Mouse (Mus musculus) intestine, embryonic 16.5 days (tissue): ENCODE measurements around the gene Cnih3. TPM values are rescaled to one million over a fixed set of nuclear protein-coding genes. Genes with fewer than 3 reads are reported as not detected.

Source experiments
- ATAC-seq: fragments of 200-750 bp; cut with Nextera tagmentation; 2 replicates; pipeline ENCODE4 v1.8.0; 2017; ENCODE audit warnings: moderate TSS enrichment, moderate library complexity
- H3K27ac ChIP-seq: fragments of 300-500 bp; sonication (generic); 2 replicates; pipeline ENCODE4 v1.5.1; 2014; ENCODE audit warnings: mild to moderate bottlenecking, low read length
- H3K27me3 ChIP-seq: fragments of 300-500 bp; sonication (generic); replicated peaks from 2 replicates; pipeline ENCODE4 v1.6.1; 2014; ENCODE audit warnings: low read length, control low read depth, mixed read lengths; ENCODE audit not compliant: control insufficient read depth, insufficient read depth
- H3K36me3 ChIP-seq: fragments of 300-500 bp; sonication (generic); 2 replicates; pipeline ENCODE4 v1.6.1; 2014; ENCODE audit warnings: low read length, control low read depth; ENCODE audit not compliant: control insufficient read depth, insufficient read depth
- H3K4me1 ChIP-seq: fragments of 300-500 bp; sonication (generic); 2 replicates; pipeline ENCODE4 v1.6.1; 2014; ENCODE audit warnings: low read length, control low read depth, mixed read lengths; ENCODE audit not compliant: control insufficient read depth, insufficient read depth
- H3K4me2 ChIP-seq: fragments of 300-500 bp; sonication (generic); 2 replicates; pipeline ENCODE4 v1.6.1; 2014; ENCODE audit warnings: low read depth, low read length, control low read depth
- H3K4me3 ChIP-seq: fragments of 300-500 bp; sonication (generic); 2 replicates; pipeline ENCODE4 v1.5.1; 2014; ENCODE audit warnings: mild to moderate bottlenecking, low read length
- H3K9ac ChIP-seq: fragments of 300-500 bp; sonication (generic); 2 replicates; pipeline ENCODE4 v1.6.1; 2014; ENCODE audit warnings: low read depth, low read length
- H3K9me3 ChIP-seq: fragments of 300-500 bp; sonication (generic); 2 replicates; pipeline ENCODE4 v1.6.1; 2016; ENCODE audit warnings: low read length, control low read depth; ENCODE audit not compliant: control insufficient read depth
- WGBS: fragments of 180-500 bp; shearing (Covaris S2); extraction: QIAGEN DNeasy Blood & Tissue Kit; methylation state at CpG from one replicate; pipeline ENCODE4 v1.1.7; 2014; 5-methylcytosine and 5-hydroxymethylcytosine counted together
- polyA plus RNA-seq: library from polyadenylated mRNA; unstranded; fragments of >200 nt; fragmentation: Nextera tagmentation; extraction: Ambion mirVana; gene quantifications from 2 replicates; pipeline ENCODE4 v1.2.1, GENCODE M21; 2015

Gene Cnih3
- polyA plus RNA-seq, 1 experiment from 2014 or later, result 0.13 TPM

DNA sequence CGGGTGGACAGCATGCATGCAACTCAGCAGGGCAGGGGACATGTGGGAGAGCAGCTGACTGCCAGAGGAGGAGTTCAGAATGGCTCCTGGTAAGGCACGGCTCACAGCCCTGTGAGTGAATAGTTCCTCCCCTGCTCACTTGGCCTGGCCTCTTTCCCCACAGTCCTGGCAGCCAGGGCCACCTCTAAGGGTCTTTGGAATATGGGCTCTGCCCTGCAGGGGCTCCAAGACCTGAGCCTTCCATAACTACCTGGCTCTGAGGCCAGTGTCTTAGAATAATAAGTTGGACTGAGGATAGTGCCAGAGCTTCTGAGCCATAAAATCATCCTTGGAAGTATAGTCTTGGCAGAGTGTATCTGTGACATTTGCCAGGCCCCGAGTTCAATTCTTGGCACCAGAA is 12.9 kb downstream of the Cnih3 start:
- Histone ChIP-seq H3K4me3 (no peak overlapping the region), H3K27ac (no peak overlapping the region), H3K27me3 (no peaks in the 10 kb centered on the region), H3K4me2 (no peak overlapping the region), H3K4me1 (no peaks in the 10 kb centered on the region), H3K9ac (no peak overlapping the region), H3K36me3 (no peaks in the 10 kb centered on the region), H3K9me3 (no peaks in the 10 kb centered on the region)
- no peak for ATAC-seq
- 61% methylated on average over 3 of the region's 3 CpGs for WGBS

DNA sequence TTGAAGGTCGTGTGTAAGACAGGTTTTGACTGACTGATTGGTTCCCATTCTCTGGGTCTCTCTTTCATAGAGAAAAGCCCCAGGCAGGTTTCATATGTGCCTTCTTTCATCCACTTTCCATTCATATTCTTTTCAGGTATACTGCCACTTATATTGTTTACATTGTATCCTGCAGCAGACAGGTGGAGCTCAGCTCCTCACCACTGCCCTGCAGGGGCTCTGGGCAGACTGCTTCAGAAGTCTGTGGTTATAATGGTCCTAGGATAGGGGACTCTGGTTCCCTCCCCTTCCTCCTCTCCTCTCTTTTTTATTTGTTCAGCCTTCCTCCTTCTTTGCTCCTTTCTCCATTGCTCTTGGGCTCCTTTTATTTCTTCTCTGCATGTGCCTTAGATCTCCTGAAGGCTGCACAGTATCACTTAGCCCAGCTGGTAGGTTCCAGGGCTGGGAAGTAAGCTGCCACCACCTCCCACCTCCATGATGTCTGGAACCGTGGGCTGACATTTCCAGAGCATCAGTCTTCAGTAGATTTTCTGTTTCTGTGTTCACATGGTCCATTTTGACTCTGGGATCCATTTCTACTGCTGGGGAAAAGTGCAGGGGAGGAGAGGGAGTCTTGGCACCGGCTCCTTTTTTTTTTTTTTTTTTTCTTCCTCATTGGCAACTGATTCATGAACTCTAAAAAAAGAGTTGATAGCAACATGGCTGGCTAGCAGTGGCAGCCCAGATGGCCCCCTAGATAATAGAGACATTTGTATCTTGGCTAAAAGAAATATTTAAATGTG is 16.6 kb downstream of the Cnih3 start:
- no peaks in the 10 kb centered on the region for H3K27me3 ChIP-seq
- H3K9ac ChIP-seq, result no peak overlapping the region
- H3K4me3 ChIP-seq, result no peak overlapping the region
- no peak overlapping the region for H3K4me2 ChIP-seq
- H3K27ac ChIP-seq, result no peak overlapping the region
- no peaks in the 10 kb centered on the region for H3K9me3 ChIP-seq
- ATAC-seq, result no peak
- no peaks in the 10 kb centered on the region for H3K36me3 ChIP-seq
- H3K4me1 ChIP-seq, result no peaks in the 10 kb centered on the region
- WGBS, result 28% methylated on average over 3 of the region's 3 CpGs

DNA sequence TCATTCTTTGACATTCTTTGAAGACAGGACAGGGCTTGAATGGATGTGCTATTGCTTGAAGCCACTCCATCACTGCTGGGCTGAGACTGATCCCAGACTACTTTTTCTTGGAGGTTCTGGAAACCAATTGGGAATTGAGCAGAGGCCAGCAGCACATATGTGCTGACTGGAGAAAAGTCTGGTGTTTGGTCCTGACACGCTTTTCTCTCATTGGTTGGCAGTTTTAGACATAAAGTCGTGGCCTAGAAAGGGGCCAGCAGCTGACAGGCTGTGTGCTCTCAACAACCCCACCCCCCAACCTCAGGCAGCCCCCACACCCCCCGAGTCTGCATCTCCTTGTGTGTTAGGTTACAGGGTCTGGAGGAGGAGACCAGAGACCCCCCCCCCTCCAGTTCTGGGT is 17.9 kb downstream of the Cnih3 start:
- ATAC-seq, result peak; percentile 42; the same call in 1 of the 2 replicates
- no peaks in the 10 kb centered on the region for H3K9me3 ChIP-seq
- no peak overlapping the region for H3K27ac ChIP-seq
- 43% methylated on average over 3 of the region's 3 CpGs for WGBS
- H3K36me3 ChIP-seq, result no peaks in the 10 kb centered on the region
- no peaks in the 10 kb centered on the region for H3K27me3 ChIP-seq
- H3K4me2 ChIP-seq, result no peak overlapping the region
- no peak overlapping the region for H3K9ac ChIP-seq
- no peaks in the 10 kb centered on the region for H3K4me1 ChIP-seq
- H3K4me3 ChIP-seq, result no peak overlapping the region

DNA sequence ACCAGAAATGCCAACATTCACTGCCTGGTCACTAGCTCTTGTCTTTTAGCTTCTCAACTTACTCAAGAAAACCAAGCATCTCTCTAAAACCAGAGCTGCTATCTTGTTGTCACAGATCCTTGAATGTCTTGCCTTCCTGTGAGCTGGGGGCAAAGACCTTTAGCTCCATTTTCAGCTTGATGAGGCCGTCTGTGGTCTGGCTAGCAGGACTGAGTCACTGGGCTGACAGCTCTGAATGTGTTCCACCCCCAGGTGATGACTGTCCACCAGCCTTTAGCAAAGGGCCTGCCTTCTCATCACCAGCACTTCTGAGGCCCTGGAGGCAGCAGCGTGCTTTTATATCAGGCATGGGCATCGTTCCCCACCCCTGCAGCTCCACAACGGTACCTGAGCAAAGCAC is 18.8 kb downstream of the Cnih3 start:
- no peak for ATAC-seq
- Histone ChIP-seq H3K36me3 (no peaks in the 10 kb centered on the region), H3K4me3 (no peak overlapping the region), H3K9ac (no peak overlapping the region), H3K9me3 (no peaks in the 10 kb centered on the region), H3K4me1 (no peaks in the 10 kb centered on the region), H3K27ac (no peak overlapping the region), H3K4me2 (no peak overlapping the region), H3K27me3 (no peaks in the 10 kb centered on the region)
- 81% methylated on average over 4 of the region's 4 CpGs for WGBS

GRCm38 (mm10) chr1:181372306-181372705 is 19.9 kb downstream of the Cnih3 start:
- Histone ChIP-seq H3K9ac (no peak overlapping the region), H3K36me3 (no peaks in the 10 kb centered on the region), H3K27ac (no peak overlapping the region), H3K4me1 (no peaks in the 10 kb centered on the region), H3K27me3 (no peaks in the 10 kb centered on the region), H3K4me3 (no peak overlapping the region), H3K4me2 (no peak overlapping the region), H3K9me3 (no peaks in the 10 kb centered on the region)
- WGBS, result 70% methylated on average over 6 of the region's 6 CpGs
- no peak for ATAC-seq

- Histone ChIP-seq H3K9me3 (no peaks in the 10 kb centered on the region), H3K36me3 (no peaks in the 10 kb centered on the region), H3K27ac (no peak overlapping the region), H3K27me3 (no peaks in the 10 kb centered on the region), H3K4me2 (no peak overlapping the region), H3K9ac (no peak overlapping the region), H3K4me1 (no peaks in the 10 kb centered on the region), H3K4me3 (no peak overlapping the region)
- WGBS, result 67% methylated on average over 9 of the region's 9 CpGs
- no peak for ATAC-seq
These were observed 22.4 kb downstream of the Cnih3 start for GRCm38 (mm10) chr1:181374627-181375374.

DNA sequence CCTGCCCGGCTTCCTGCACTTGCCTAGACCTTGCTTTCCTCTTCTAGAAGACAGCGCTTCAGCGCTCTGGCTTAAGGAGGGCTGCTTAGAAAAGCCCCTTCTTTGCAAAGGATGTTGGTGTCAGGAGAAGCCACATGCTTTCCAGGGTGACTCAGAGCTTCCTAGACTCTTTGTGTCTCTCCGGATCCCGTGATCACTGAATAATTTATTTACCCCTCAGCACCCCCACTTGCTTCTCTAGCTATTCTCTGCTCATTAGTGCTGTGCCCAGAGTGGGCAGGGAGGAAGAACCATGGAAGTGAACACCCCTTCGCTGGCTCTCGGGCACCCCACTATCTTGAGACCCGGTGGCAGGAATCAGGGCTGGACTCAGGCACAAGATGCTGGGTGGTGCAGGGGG is 24.0 kb downstream of the Cnih3 start:
- ATAC-seq, result no peak
- H3K9ac ChIP-seq, result no peak overlapping the region
- 65% methylated on average over 8 of the region's 8 CpGs for WGBS
- H3K27me3 ChIP-seq, result no peaks in the 10 kb centered on the region
- H3K36me3 ChIP-seq, result no peaks in the 10 kb centered on the region
- no peak overlapping the region for H3K4me3 ChIP-seq
- no peaks in the 10 kb centered on the region for H3K4me1 ChIP-seq
- no peak overlapping the region for H3K4me2 ChIP-seq
- no peaks in the 10 kb centered on the region for H3K9me3 ChIP-seq
- no peak overlapping the region for H3K27ac ChIP-seq

DNA sequence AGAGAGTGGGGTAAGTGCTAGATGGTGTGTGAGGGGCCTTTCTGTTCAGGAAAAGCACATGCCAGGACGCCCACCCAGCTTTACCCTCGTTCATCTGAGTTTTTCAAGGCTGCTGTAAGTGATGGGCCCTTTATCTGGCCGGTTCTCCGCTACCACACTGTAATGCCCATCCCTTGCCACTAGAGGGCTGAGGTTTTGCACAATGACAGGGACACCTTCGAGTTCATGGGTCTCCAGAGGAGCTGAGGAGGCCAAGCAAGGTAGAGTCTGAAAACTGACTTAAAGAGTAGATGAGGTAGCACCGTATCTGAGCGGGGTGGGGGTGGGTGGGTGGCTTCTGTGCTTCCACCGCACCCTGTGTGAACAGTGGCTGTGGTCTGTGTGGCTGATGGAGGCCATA is 27.2 kb downstream of the Cnih3 start:
- Histone ChIP-seq H3K4me1 (no peaks in the 10 kb centered on the region), H3K27me3 (no peaks in the 10 kb centered on the region), H3K4me3 (no peak overlapping the region), H3K4me2 (no peak overlapping the region), H3K9me3 (no peaks in the 10 kb centered on the region), H3K27ac (no peak overlapping the region), H3K9ac (no peak overlapping the region), H3K36me3 (no peaks in the 10 kb centered on the region)
- ATAC-seq, result peak; percentile 23; the same call in 1 of the 2 replicates
- 22% methylated on average over 8 of the region's 8 CpGs for WGBS

DNA sequence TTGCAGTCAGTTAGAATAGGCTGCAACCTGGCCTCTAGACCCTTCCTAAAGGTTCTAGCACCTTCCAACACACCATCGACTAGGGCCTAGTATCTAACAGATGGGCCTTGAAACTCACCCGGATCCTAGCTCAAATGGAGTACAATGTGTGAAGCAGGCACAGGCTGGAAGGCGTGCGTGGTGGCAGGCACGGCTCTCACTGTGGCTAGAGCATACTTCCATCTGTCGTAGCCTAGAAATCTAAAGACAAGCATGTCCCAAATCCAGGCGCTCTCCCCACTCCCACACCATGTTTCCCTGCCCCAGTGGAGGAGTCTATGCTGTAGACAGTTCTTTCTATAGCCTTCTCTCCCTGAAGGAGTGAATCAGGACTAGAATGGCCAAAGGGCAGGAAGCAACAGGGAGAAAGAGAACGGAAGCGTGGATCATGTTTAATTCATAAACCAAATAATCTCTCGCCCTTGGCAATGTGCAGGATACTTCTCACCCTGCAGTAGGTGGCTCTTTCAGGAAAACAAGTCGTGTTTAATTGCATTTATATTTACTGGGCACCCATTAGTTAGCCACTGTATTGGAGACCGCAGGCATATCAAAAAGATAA is 29.1 kb downstream of the Cnih3 start:
- no peaks in the 10 kb centered on the region for H3K27me3 ChIP-seq
- no peaks in the 10 kb centered on the region for H3K36me3 ChIP-seq
- ATAC-seq, result no peak
- no peak overlapping the region for H3K4me2 ChIP-seq
- 81% methylated on average over 12 of the region's 12 CpGs for WGBS
- no peak overlapping the region for H3K9ac ChIP-seq
- H3K9me3 ChIP-seq, result no peaks in the 10 kb centered on the region
- H3K4me3 ChIP-seq, result no peak overlapping the region
- H3K4me1 ChIP-seq, result no peaks in the 10 kb centered on the region
- no peak overlapping the region for H3K27ac ChIP-seq
